Mouse (Mus musculus) kidney, adult 2 months (tissue): ENCODE results near the gene Csad. TPM values are rescaled to one million over a fixed set of nuclear protein-coding genes. Genes with fewer than 3 reads are reported as not detected.

Source experiments
- DNase-seq: peaks from one replicate; pipeline ENCODE4 v3.0.0; 2021
- H3K27ac ChIP-seq: fragments of 200-500 bp; 2 replicates; pipeline ENCODE4 v1.5.1; 2012; ENCODE audit warnings: low read depth, low read length, control low read depth, inconsistent platforms; ENCODE audit not compliant: insufficient read depth
- H3K27me3 ChIP-seq: fragments of 200-500 bp; replicated peaks from 2 replicates; pipeline ENCODE4 v1.6.1; 2012; ENCODE audit warnings: mild to moderate bottlenecking, moderate library complexity, low read length, inconsistent platforms; ENCODE audit not compliant: control insufficient read depth, insufficient read depth
- H3K36me3 ChIP-seq: fragments of 200-500 bp; 2 replicates; pipeline ENCODE4 v1.6.1; 2012; ENCODE audit warnings: mild to moderate bottlenecking, moderate library complexity, low read length, inconsistent platforms; ENCODE audit not compliant: control insufficient read depth, insufficient read depth
- H3K4me1 ChIP-seq: fragments of 200-500 bp; 2 replicates; pipeline ENCODE4 v1.6.1; 2011; ENCODE audit warnings: low read length; ENCODE audit not compliant: control insufficient read depth, insufficient read depth
- H3K4me3 ChIP-seq: fragments of 200-500 bp; 2 replicates; pipeline ENCODE4 v1.5.1; 2011; ENCODE audit warnings: mild to moderate bottlenecking, low read depth, low read length, control low read depth; ENCODE audit not compliant: insufficient read depth
- CTCF ChIP-seq: fragments of 200-500 bp; conservative IDR thresholded peaks from 2 replicates; pipeline ENCODE4 v1.5.1; 2011; ENCODE audit warnings: low read depth, mild to moderate bottlenecking, control low read depth, low read length, moderate library complexity, mixed read lengths; ENCODE audit not compliant: insufficient read depth, insufficient read length
- POLR2A ChIP-seq: fragments of 200-500 bp; IDR thresholded peaks from one replicate; pipeline ENCODE4 v1.6.1; 2011; ENCODE audit warnings: low read depth, low read length, control low read depth
- whole genome bisulfite sequencing: fragments of 180-500 bp; shearing (Covaris S2); methylation state at CpG from one replicate; pipeline ENCODE4 v1.1.7; 2018; 5-methylcytosine and 5-hydroxymethylcytosine counted together
- polyA plus RNA-seq: library from polyadenylated mRNA; depleted of rRNA; stranded (reverse); fragments of >200 nt; gene quantifications from 2 replicates; pipeline ENCODE4 v1.2.3, GENCODE M21; 2012; rRNA removed

Gene Csad
- polyA plus RNA-seq, 1 experiment, result 216 TPM

- DNase-seq, result peak; percentile 99
- Histone ChIP-seq H3K27ac (no peak within 1 kb of the TSS), H3K4me3 (peak within 1 kb of the TSS; percentile 69), H3K4me1 (0 out of 2 replicates have a peak, but pooled peaks cover 3% of the 10 kb centered on the region), H3K27me3 (no peaks in the 10 kb centered on the region), H3K36me3 (no peaks in the 10 kb centered on the region)
- TF ChIP-seq CTCF, result no peak
- no peak for TF ChIP-seq POLR2A
- WGBS, result under 1% methylated on average over 50 of the region's 50 CpGs
Measured at GRCm38 (mm10) chr15:102136129-102136758, 68.3 kb downstream of the Csad start, which contains the start of gene Spryd3. Gene Spryd3, minus strand, starts transcription at chr15:102136234.

- WGBS, result under 1% methylated on average over 35 of the region's 35 CpGs
- peak overlapping the region; percentile 69 for H3K4me3 ChIP-seq
- H3K27ac ChIP-seq, result no peak overlapping the region
- TF ChIP-seq POLR2A, result no peak
- no peak for TF ChIP-seq CTCF
- 0 out of 2 replicates have a peak, but pooled peaks cover 3% of the 10 kb centered on the region for H3K4me1 ChIP-seq
- H3K36me3 ChIP-seq, result no peaks in the 10 kb centered on the region
- no peak for DNase-seq
- H3K27me3 ChIP-seq, result no peaks in the 10 kb centered on the region
Measured at GRCm38 (mm10) chr15:102135522-102136128, 68.9 kb downstream of the Csad start.

GRCm38 (mm10) chr15:102134709-102135108 lies 69.8 kb downstream of the Csad start:
- Histone ChIP-seq H3K27ac (no peak overlapping the region), H3K4me3 (no peak overlapping the region), H3K4me1 (0 out of 2 replicates have a peak, but pooled peaks cover 3% of the 10 kb centered on the region), H3K27me3 (no peaks in the 10 kb centered on the region), H3K36me3 (no peaks in the 10 kb centered on the region)
- DNase-seq, result no peak
- WGBS, result 82% methylated on average over 2 of the region's 2 CpGs
- TF ChIP-seq CTCF, result no peak
- no peak for TF ChIP-seq POLR2A

GRCm38 (mm10) chr15:102133314-102133713 lies 71.2 kb downstream of the Csad start:
- Histone ChIP-seq H3K27ac (no peak overlapping the region), H3K36me3 (no peaks in the 10 kb centered on the region), H3K4me3 (no peak overlapping the region), H3K4me1 (0 out of 2 replicates have a peak, but pooled peaks cover 3% of the 10 kb centered on the region), H3K27me3 (no peaks in the 10 kb centered on the region)
- TF ChIP-seq CTCF (no peak), POLR2A (no peak)
- WGBS, result 72% methylated on average over 9 of the region's 9 CpGs
- DNase-seq, result peak; percentile 59

Other genes starting within 250 kb of the Csad start
- 82.8 and 88.0 TPM in 2 replicates for gene Krt8, start 200.2 kb downstream of the Csad start, polyA plus RNA-seq
- 20.7 and 25.0 TPM in 2 replicates for gene Krt18, start 176.5 kb downstream of the Csad start, polyA plus RNA-seq
- gene Eif4b, start 131.0 kb downstream of the Csad start, polyA plus RNA-seq, result 92.1 and 124 TPM in 2 replicates
- gene Tns2, start 104.3 kb downstream of the Csad start, polyA plus RNA-seq, result 124 and 143 TPM in 2 replicates
- 29.7 and 30.1 TPM in 2 replicates for gene Spryd3, start 68.5 kb downstream of the Csad start, polyA plus RNA-seq
- 18.5 and 26.8 TPM in 2 replicates for gene Igfbp6, start 60.4 kb downstream of the Csad start, polyA plus RNA-seq
- gene Soat2, start 54.2 kb downstream of the Csad start, polyA plus RNA-seq, result 1.1 and 1.2 TPM in 2 replicates
- 29.1 and 30.3 TPM in 2 replicates for gene Zfp740, start 1.5 kb downstream of the Csad start, polyA plus RNA-seq
- 2.7 and 11.1 TPM in 2 replicates for gene Itgb7, start 27.2 kb upstream of the Csad start, polyA plus RNA-seq
- gene Rarg, start 52.8 kb upstream of the Csad start, polyA plus RNA-seq, result 21.2 and 25.6 TPM in 2 replicates
- gene Gm9918, start 65.8 kb upstream of the Csad start, polyA plus RNA-seq, result 0.41 TPM in 2 replicates
- 66.5 and 72.1 TPM in 2 replicates for gene Mfsd5, start 74.7 kb upstream of the Csad start, polyA plus RNA-seq
- 0.45 and 0.53 TPM in 2 replicates for gene Espl1, start 91.5 kb upstream of the Csad start, polyA plus RNA-seq
- 141 and 206 TPM in 2 replicates for gene Pfdn5, start 121.4 kb upstream of the Csad start, polyA plus RNA-seq
- 70.0 and 72.6 TPM in 2 replicates for gene Myg1, start 127.0 kb upstream of the Csad start, polyA plus RNA-seq
- gene Aaas, start 146.0 kb upstream of the Csad start, polyA plus RNA-seq, result 31.1 and 38.1 TPM in 2 replicates
- 0.05 and 0.06 TPM in 2 replicates for gene Sp7, start 162.5 kb upstream of the Csad start, polyA plus RNA-seq
- 15.7 and 17.6 TPM in 2 replicates for gene Sp1, start 201.4 kb upstream of the Csad start, polyA plus RNA-seq
- 0.67 and 1.4 TPM in 2 replicates for gene Amhr2, start 240.6 kb upstream of the Csad start, polyA plus RNA-seq